Mouse (Mus musculus): ENCODE data around the gene Hipk1. TPM values are rescaled to one million over a fixed set of nuclear protein-coding genes. Genes with fewer than 3 reads are reported as not detected.
"Not testable (repeated sequence)": the region's sequence is repeated elsewhere in the genome, so short reads cannot be mapped to it uniquely, and the experiment has no call there.

The Hipk1 gene
- total RNA-seq, 1 experiment from 2014 or later, result 87.3 TPM

DNA sequence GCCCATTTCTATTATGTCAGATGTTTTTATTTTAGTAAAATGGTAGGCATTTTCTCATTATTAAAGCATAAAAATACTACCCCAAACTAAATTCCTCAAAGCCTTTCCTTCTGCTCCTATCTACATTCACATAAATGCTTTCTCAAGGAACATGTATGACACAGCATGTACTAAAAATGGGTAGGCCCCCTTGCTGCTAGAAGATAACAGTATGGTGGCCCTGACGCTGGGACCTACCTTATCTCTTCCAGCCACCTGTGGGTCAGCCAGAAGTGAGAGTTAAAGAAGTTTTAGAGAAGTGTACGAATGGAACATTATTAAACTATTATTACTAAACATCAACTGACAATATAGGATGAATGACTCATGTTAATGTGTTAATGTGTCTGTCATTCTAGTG is 8.1 kb upstream of the Hipk1 start:
- ATAC-seq (replicated peaks; ENCODE audit: low read depth, poor library complexity, severe bottlenecking), result peak; percentile 70

DNA sequence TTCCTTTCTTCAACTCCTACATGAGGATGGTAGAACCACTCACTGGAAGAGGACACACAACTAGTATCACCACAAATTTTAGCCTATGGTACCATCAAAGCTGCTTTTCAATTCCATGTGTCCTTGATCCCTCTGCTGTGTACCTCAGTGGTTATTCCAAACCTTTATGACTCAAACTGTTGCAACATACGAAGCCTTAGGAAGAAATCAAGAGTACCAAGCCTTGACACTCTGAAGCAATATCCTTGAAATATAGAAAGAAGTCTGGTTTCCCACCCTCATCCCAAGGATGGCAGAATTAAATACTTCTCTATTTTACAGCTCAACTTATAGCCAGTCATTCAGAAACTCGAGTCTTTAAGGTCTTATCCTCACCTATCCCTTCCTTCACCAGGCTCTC is 5.0 kb upstream of the Hipk1 start:
- no peak for ATAC-seq (replicated peaks; ENCODE audit: low read depth, poor library complexity, severe bottlenecking)

DNA sequence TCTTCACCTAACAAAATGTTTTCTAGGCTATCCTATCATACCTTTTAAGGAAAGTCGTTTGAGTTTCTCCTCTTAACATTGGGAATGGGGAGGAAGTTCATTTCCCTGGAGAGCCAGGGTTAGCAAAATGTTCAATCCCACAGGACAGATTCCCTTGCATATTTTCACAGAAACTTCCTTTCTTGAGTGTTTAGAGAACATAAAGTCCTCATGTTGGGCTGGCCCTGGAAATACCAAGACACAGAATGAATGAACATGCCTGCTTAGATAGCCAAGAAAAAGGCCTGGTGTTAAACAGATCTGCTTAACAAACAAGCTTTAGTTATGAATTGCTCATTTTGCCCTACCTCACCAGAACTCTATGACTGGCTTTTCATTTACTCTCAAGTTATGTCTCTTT is 1.2 kb upstream of the Hipk1 start:
- ATAC-seq (replicated peaks; ENCODE audit: low read depth, poor library complexity, severe bottlenecking), result no peak

DNA sequence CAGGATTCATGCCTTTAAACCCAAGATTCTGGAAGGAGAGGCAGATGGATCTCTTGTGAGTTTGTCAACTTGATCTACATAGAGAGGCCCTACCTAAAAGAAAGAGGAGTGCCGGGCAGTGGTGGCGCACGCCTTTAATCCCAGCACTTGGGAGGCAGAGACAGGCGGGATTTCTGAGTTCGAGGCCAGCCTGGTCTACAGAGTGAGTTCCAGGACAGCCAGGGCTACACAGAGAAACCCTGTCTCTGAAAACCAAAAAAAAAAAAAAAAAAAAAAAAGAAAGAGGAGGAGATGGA is 696 bp upstream of the Hipk1 start:
- not testable (repeated sequence) for ATAC-seq (replicated peaks; ENCODE audit: low read depth, poor library complexity, severe bottlenecking)

DNA sequence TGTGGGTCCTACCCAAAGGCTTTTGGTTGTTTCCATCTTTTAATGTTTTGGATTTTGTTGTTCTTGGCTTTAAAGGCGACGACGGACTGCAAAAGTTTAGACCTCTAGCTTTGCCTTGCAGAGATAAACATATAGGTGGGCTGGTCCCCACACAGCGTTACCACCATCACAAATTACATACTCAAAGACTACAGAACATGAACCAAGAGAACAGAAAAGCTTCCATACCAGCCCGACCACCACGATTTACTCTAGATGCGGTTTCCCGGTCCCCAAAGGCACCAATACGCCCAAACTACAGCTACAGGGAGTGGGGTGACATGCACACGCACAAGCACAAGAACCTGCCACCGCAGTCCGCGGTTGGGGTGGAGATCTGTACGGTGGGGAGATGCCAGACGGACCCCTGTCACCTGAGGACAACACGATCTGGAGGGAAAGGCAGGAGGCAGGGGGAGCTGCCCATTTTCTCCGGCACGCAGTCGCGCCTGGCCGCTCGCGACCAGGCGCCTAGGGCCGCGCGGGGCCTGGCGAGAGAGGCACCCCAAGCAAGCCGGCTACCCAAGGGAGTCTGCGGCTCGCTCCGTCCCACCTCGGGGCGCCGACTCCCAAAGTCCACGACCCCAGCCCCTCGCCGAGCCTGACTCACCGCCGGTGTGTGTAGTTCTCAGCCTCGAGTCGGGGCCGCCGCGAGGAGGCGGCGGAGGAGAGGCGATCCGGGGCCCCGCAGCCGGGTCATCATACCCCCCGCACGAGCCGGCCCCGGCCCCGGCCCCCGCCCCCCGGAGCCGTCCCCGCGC is 817 bp downstream of the Hipk1 start:
- 0 out of 2 replicates have a peak, but pooled peaks have one; percentile 6 for ATAC-seq (replicated peaks; ENCODE audit: low read depth, poor library complexity, severe bottlenecking)

DNA sequence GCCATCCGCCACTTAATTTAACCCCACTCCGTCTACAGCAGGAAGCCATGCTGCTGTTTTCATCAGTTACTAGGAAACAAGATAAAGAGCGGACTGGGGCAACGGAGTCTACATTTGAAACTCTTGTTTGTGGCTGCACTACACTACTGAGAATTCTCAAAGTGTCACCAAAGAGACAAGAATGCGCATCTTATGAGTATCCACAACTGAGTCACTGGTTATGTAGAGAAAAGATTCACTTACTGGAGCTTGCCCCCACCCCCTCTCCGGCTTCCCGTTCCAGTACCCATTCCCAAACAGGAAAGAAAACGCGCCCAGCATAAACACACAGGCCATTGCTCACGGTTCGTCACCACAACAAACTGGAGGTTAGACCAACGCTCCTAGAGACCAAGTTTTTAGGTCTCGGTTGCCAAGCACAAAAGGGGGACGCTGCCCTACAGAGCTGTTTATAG is 1.4 kb downstream of the Hipk1 start:
- peak; percentile 58 for ATAC-seq (replicated peaks; ENCODE audit: low read depth, poor library complexity, severe bottlenecking)

DNA sequence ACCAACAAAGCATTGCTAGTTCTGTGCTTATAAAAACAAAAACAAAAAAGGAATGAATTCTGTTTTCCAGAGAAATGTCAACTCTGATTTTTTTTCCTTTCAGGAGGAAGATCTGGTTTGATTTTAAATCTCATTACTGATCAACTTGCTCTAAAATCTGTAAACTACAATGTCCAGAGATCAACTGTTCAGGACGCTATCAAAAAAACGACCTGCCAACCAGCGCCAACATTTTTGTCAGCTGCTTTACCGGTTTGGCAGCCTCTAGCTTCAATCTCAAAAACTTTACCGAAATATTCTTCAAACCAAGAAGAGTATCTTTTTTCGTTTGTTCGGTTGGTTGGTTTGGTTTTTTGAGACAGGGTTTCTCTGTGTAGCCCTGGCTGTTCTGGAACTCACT is 2.3 kb downstream of the Hipk1 start:
- ATAC-seq (replicated peaks; ENCODE audit: low read depth, poor library complexity, severe bottlenecking), result no peak

DNA sequence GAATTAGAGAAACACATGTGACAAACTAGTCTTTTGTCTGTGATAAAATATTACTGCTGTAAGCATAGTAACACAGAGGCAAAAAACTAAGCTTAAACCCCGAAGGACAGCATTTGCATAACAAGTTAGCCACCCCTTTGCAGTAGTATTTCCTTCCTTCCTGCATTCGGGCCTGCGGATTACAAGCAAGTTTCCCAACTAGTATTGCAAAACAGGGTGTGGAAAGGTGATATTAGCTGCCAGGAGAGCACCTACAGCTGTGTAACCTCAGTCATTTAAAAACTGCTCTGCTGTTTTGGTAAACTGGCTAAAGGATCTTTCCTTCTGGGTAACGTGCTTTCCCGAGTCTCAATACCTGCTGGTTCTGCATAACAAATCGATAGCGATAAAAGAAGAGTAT is 4.1 kb downstream of the Hipk1 start:
- ATAC-seq (replicated peaks; ENCODE audit: low read depth, poor library complexity, severe bottlenecking), result peak; percentile 10; the same call in 1 of the 2 replicates

DNA sequence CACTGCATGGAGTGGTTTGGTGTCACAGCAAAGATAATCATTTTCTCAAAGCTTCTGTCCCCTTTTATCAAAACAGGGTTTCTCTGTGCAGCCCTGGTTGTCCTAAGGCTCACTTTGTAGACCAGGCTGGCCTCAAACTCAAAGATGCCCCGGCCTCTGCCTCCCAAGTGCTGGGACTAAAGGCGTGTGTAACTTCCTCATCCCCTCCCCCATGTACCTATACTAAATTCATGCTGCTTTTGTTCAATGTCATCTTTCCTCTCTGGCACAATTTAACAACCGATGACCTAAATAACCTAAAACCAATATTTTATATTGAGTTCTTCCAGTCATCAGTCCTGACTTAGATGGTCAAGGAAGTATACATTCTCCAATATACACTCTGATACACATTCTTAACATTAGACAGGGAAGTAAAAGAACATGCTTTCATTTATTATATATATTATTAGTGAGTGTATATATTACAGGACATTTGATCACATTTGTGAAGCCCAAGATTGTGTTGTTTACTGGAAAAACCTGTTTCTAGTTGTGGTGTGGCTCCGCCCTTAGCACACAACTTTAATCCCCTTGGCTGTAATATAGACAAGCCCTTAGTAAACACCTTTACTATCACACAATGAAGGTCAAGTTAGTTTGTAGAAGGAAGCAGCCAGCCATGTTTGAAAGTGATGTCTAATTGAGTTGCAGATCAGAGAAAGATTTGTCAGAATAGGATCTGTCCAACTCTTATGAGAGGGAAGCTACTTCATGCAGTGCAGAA is 8.3 kb downstream of the Hipk1 start:
- ATAC-seq (replicated peaks; ENCODE audit: low read depth, poor library complexity, severe bottlenecking), result no peak

DNA sequence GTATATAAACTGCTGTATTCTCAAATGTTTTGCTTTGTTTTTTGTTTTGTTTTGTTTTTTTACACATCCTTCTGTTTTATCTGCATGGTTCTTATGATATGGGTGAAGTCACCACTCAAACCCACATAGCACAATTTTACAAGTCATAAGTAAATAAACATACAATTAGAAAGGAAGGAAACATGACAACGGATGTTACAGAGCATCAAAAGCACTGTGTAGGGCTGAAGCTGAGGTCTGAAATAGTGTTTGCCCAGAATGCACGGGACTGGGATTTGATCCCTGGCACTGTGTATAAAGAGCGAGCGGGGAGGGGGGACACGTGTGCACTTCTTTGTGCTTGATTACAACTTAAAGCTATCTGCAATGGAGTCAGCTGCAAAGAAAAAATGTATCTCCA is 10.6 kb downstream of the Hipk1 start:
- no peak for ATAC-seq (replicated peaks; ENCODE audit: low read depth, poor library complexity, severe bottlenecking)

DNA sequence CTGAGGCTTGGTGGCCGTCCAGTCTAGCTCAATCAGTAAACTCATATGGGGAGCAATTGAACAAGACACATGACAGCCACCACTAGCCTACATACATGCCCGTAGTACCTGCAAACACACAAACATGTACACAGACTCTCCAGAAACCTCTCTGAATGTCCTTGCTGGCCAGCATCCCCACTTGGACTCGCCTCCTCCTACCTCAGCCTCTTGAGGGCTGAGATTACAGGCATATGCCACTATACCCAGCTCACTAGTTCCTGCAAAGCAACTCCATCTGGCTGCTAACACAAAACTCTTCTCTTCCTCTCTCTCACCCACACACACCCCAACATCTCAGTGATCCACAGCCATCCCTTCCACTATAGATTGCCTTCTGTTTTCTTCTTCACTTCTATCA is 11.1 kb downstream of the Hipk1 start:
- ATAC-seq (replicated peaks; ENCODE audit: low read depth, poor library complexity, severe bottlenecking), result no peak

DNA sequence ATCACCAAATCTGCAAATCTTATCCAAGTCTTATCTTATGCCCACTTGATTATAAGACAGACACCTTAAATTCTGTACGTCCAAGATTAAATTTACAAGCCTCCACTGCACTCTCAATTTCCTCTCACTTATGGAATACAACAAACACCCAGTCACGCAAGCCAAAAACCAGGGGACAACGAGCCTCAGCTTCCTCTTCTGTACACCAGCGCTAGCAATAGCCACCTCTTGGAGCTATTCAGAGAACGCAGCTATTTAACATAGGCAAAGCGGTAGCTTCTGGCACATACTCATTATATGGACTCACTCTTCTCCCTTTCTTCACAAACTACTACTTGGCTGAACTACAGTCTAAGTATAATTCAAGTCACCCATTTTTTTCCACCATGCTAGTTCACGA is 12.2 kb downstream of the Hipk1 start:
- ATAC-seq (replicated peaks; ENCODE audit: low read depth, poor library complexity, severe bottlenecking), result peak; percentile 53

DNA sequence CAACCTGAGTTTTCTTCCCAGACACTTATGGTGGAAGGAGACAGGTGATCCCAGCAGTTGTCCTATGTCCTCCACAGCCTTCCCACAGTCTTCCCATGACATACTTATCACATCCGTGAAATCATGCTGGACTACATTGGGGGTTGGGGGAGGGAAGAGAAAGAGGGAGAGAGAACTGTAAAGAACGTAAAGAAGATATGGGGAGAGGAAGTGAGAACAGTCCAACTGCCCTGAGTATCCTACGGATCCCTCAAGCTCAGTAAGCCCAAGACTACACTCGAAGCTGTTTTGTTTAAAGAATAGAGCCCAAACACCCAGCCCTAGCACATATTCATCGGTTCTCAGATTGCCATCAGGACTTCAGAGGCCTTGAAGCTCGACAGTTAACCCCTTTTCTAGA is 12.7 kb downstream of the Hipk1 start:
- no peak for ATAC-seq (replicated peaks; ENCODE audit: low read depth, poor library complexity, severe bottlenecking)

DNA sequence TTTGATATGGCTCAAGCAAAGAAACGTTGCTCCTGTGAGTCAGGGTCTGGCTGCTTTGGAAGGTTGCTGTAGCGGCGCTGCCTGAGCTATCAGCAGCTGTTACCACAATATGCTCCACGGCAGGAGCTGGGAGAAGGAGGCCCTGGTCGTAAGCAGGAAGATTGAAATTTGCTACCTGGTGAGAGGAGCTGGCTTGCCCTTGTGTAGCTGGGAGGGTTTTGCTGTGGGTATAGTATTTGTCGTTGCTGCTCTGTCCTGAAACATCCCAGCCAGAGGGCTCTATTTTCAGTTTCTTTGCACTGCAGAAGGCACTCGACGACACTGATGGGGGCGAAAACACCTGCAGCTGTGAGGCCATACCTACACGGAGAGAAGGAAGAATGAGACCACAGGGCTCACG is 13.4 kb downstream of the Hipk1 start:
- ATAC-seq (replicated peaks; ENCODE audit: low read depth, poor library complexity, severe bottlenecking), result no peak

DNA sequence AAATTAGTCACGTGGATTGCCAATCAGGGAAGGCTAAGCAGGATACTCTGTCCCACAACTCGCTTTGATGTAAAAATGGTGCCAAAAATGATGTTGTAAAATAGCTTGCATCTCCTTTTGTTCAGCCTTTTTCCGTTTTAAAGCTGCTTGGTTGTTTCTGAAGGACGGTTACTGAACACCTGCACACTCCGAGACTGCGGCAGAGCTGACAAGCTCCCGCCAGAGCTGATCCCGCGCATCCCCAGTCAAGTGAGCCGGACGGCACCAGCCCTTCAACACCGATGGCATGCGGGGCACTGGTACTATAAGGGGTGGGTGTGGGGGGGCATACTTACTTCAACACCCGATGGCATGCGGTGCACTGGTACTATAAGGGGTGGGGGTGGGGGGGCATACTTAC is 17.4 kb downstream of the Hipk1 start:
- no peak for ATAC-seq (replicated peaks; ENCODE audit: low read depth, poor library complexity, severe bottlenecking)

DNA sequence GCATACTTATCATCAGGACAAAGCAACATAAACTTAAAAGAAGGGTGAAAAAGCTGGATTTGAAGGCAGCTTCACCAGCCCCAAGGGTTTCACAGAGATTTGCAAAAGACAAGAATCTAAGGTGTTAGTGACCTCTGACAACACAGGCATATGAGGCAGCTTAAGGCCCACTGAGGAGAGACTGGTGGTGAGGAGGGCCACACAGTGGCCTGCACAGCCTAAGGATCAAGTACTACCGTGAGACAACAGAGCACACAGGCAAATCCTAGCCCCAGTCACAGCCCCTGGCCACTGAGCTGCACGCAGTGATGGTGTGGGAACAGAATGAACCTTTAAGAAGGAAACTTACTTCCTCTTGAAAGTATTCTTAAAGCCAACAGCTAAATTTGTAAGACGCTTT is 17.9 kb downstream of the Hipk1 start:
- ATAC-seq (replicated peaks; ENCODE audit: low read depth, poor library complexity, severe bottlenecking), result no peak

DNA sequence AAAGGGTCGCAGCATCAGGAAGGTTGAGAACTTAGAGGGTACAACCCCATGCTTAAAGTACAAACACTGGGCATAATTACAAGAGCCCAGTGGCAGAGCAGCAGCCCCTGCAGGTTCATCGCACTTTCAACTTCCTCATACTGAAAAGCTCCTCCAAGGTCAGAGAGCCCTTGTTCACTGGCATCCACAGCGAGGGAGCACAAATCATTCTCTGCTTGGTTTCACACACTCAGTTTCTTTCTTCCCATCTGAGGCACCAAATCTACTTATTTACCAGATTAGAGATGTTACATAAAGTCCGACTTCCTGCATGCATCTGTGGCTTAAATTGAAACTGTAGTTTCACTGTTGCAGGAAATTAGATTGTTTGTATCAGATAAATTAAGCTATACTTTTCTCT is 18.5 kb downstream of the Hipk1 start:
- peak; percentile 70 for ATAC-seq (replicated peaks; ENCODE audit: low read depth, poor library complexity, severe bottlenecking)

DNA sequence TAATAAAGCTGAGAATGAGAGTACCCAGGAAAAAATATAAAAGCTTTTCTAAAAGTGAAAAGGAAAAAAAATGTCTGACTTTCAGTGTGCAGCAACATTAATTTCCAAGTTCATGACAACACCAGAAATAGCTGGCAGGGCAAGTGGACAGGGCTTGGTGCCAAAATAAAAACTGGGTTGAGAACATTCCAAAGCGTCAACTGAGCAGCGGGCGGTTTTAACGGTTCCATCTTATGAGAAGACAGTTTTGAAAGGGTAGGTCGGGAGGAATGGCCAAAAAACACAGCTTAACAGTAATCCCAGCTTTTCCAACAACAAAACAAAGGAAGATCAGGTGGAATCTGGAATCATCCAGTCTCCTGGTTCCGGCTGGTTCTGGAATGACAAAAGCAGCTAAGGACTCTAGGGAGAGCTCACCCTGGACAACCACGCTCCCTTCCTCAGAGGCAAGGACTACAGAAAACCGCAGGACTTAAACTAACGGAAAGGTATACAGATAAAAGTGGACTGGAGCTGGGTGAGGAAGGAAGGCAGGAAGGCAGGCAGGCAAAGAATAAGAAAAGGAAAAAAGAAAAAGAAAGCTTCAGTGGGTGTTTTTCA is 19.7 kb downstream of the Hipk1 start:
- peak; percentile 50 for ATAC-seq (replicated peaks; ENCODE audit: low read depth, poor library complexity, severe bottlenecking)

DNA sequence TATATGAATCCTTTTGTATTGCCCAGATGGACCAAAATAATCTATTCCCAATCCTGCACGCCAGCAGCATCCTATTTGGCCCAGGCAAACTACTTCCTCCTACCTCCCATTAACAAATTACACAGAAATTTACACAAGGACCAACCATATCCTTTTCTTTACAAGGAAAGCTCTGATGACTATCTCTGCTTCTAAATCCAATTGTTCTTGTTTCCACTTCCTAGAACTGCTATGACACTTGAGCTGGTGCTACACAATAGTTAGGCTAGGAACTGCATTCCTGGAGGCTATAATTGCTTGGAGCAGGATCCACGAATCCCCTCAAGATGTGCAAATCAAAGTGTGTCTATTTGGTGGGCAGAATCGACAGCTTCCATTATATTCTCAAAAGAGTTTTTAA is 24.6 kb downstream of the Hipk1 start:
- no peak for ATAC-seq (replicated peaks; ENCODE audit: low read depth, poor library complexity, severe bottlenecking)

DNA sequence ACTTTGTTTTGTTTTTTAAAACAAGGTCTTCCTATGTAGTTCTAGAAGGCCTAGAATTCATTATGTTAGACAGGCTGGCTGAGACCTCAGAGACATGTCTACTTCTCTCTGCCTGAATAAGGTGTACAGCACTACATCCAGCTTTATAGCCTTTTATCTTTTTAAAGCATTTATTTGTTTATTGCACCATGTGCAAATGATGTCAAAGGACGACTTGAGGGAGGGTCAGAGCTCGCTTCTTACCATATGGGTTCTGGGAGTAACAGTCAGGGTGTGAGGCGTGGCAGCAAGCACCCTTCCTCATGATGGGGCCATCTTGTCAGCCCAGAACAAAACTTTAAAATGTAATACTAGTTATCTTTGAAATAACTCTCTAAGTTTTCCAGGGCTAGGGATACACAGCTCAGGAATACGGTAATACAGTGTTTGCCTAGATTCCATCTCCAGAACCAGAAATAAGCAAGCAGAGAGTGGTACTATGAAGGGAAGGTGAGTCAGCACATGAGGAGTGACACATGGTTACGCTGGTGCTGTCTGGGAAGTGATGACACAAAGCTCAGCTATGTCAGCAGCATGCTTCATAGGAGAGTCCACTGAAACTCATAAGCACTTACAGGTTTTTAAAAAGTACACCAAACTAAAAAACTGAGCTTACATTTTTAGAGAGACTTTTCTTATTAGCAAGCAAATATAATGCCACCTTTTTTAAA is 31.9 kb downstream of the Hipk1 start:
- ATAC-seq (replicated peaks; ENCODE audit: low read depth, poor library complexity, severe bottlenecking), result no peak

DNA sequence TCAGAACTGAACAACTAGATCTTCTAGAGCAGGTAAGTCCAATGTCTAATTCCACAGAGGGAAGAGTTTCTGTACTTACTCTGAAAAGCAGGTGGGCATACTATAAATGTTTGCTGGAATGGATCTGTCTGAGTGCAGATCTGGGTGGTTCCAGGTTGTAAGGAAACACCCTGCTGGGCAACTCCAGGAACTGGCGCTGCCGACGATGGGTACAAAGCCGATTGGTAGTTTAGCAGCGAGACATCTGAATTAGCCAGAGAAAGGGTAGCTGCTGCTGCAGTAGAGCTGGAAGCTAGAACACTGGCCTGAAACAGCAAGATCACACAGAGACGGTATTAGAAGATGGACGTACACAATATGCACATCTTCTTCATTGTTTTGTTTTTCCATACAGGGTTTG is 32.9 kb downstream of the Hipk1 start:
- ATAC-seq (replicated peaks; ENCODE audit: low read depth, poor library complexity, severe bottlenecking), result no peak

Data from common myeloid progenitor, adult 5-6 weeks (primary cell).